Mouse (Mus musculus) central nervous system, embryonic 18 days (tissue): Measurements from ENCODE around the gene D430042O09Rik. TPM values are rescaled to one million over a fixed set of nuclear protein-coding genes. Genes with fewer than 3 reads are reported as not detected.

Source experiments
- polyA plus RNA-seq: library from polyadenylated mRNA; depleted of rRNA; stranded (reverse); fragments of >200 nt; gene quantifications from 2 replicates; pipeline ENCODE4 v1.2.3, GENCODE M21; 2012; rRNA removed

Gene D430042O09Rik
- polyA plus RNA-seq, result 14.4 and 15.2 TPM in 2 replicates

GRCm38 (mm10) chr7:125707593-125708022, at the start of gene D430042O09Rik, which contains the start of gene Gtf3c1:
TSS of gene D430042O09Rik (plus strand) at chr7:125707888.
TSS of gene Gtf3c1 (minus strand) at chr7:125707780.

Other genes with a start within 250 kb of the D430042O09Rik start
- 60.6 and 65.0 TPM in 2 replicates for gene Nsmce1, start 216.3 kb upstream of the D430042O09Rik start, polyA plus RNA-seq
- 5.6 and 8.8 TPM in 2 replicates for gene Il4ra, start 155.8 kb upstream of the D430042O09Rik start, polyA plus RNA-seq
- gene Il21r, start 104.5 kb upstream of the D430042O09Rik start, polyA plus RNA-seq, result 0.24 and 0.31 TPM in 2 replicates
- 41.3 and 43.3 TPM in 2 replicates for gene Gtf3c1, start 108 bp upstream of the D430042O09Rik start, polyA plus RNA-seq